Mouse (Mus musculus) CH12.LX (cell line): ENCODE results near the gene Wdr72. TPM values are rescaled to one million over a fixed set of nuclear protein-coding genes. Genes with fewer than 3 reads are reported as not detected.
A peak's percentile ranks its signal among the peaks of the same experiment; 100 is the strongest.

Source experiments
- DNase-seq: peaks from one replicate; pipeline ENCODE4 v3.0.0-alpha.2; 2013; ENCODE audit errors: extremely low read depth
- H3K27ac ChIP-seq: 2 replicates; pipeline ENCODE4 v1.5.1; 2012; ENCODE audit warnings: low read depth, mild to moderate bottlenecking, control low read depth, moderate library complexity; ENCODE audit not compliant: insufficient read depth
- H3K27me3 ChIP-seq: replicated peaks from 2 replicates; pipeline ENCODE3; 2012; ENCODE audit warnings: inconsistent platforms
- H3K36me3 ChIP-seq, 2 experiments: replicated peaks in 1 of 2; 2 replicates each; pipeline versions ENCODE3 to v1.6.1; 2012; ENCODE audit warnings: inconsistent platforms in 1 of 2, low read length in 1 of 2, mild to moderate bottlenecking in 1 of 2, mixed read lengths in 1 of 2, moderate library complexity in 1 of 2; ENCODE audit not compliant: control insufficient read depth in 1 of 2, insufficient read depth in 1 of 2
- H3K4me1 ChIP-seq, 2 experiments: 2 replicates each; pipeline ENCODE4 v1.6.1; 2012; ENCODE audit warnings: inconsistent platforms in 1 of 2, moderate library complexity in 1 of 2; ENCODE audit not compliant: insufficient read depth in 2 of 2, control insufficient read depth in 1 of 2
- H3K4me2 ChIP-seq: 2 replicates; pipeline ENCODE4 v1.6.1; 2012; ENCODE audit warnings: low read depth, mild to moderate bottlenecking, control low read depth; ENCODE audit not compliant: poor library complexity, insufficient read depth, severe bottlenecking
- H3K4me3 ChIP-seq, 3 experiments: fragments of 150-350 bp in 1 of 3; sonication (generic) in 1 of 3; replicated peaks in 1 of 3; 2 replicates each; pipeline versions ENCODE3 to v1.5.1; 2011 to 2012; ENCODE audit warnings: low read depth in 2 of 3, low read length in 2 of 3, mild to moderate bottlenecking in 2 of 3, moderate library complexity in 2 of 3, control low read depth in 1 of 3, improper control_type of control experiment in 1 of 3, inconsistent platforms in 1 of 3, mixed read lengths in 1 of 3; ENCODE audit not compliant: poor library complexity in 1 of 3
- H3K79me2 ChIP-seq: replicated peaks from 2 replicates; pipeline ENCODE4 v1.6.1; 2012; ENCODE audit warnings: mild to moderate bottlenecking, moderate library complexity; ENCODE audit not compliant: control insufficient read depth, poor library complexity, insufficient read depth, severe bottlenecking; ENCODE audit errors: extremely low read depth
- H3K9ac ChIP-seq: 2 replicates; pipeline ENCODE4 v1.6.1; 2012; ENCODE audit warnings: low read depth, mild to moderate bottlenecking, control low read depth, moderate library complexity; ENCODE audit not compliant: insufficient read depth
- H3K9me3 ChIP-seq: replicated peaks from 2 replicates; pipeline ENCODE3; 2012; ENCODE audit warnings: low read length, inconsistent platforms, mixed read lengths
- BHLHE40 ChIP-seq: IDR thresholded peaks from 2 replicates; pipeline ENCODE4 v1.6.1; 2011; ENCODE audit warnings: mild to moderate bottlenecking, low read depth, low read length, improper control_type of control experiment
- CHD2 ChIP-seq: IDR thresholded peaks from 2 replicates; pipeline ENCODE4 v1.6.1; 2011; ENCODE audit warnings: low read length, improper control_type of control experiment
- CTCF ChIP-seq, 2 experiments: IDR thresholded peaks in 1 of 2; conservative IDR thresholded peaks in 1 of 2; 2 replicates each; pipeline ENCODE4 v1.5.1; 2011 to 2012; ENCODE audit warnings: low read depth in 2 of 2, low read length in 2 of 2, improper control_type of control experiment in 1 of 2, inconsistent platforms in 1 of 2, mild to moderate bottlenecking in 1 of 2, moderate library complexity in 1 of 2
- EP300 ChIP-seq: IDR thresholded peaks from 2 replicates; pipeline ENCODE4 v1.6.1; 2011; ENCODE audit warnings: low read length, improper control_type of control experiment
- HCFC1 ChIP-seq: IDR thresholded peaks from 2 replicates; pipeline ENCODE4 v1.6.1; 2012; ENCODE audit warnings: low read depth, mild to moderate bottlenecking, inconsistent platforms, low read length, improper control_type of control experiment
- IRF4 ChIP-seq: IDR thresholded peaks from 2 replicates; pipeline ENCODE4 v1.6.1; 2014; ENCODE audit warnings: low read depth, mild to moderate bottlenecking, inconsistent platforms, low read length, improper control_type of control experiment
- JUN ChIP-seq: IDR thresholded peaks from 2 replicates; pipeline ENCODE4 v1.6.1; 2011; ENCODE audit warnings: low read depth, mild to moderate bottlenecking, low read length, improper control_type of control experiment, moderate library complexity; ENCODE audit not compliant: insufficient read depth
- JUND ChIP-seq: conservative IDR thresholded peaks from 2 replicates; pipeline ENCODE4 v1.6.1; 2011; ENCODE audit warnings: low read depth, low read length, improper control_type of control experiment
- MAFK ChIP-seq: IDR thresholded peaks from 2 replicates; pipeline ENCODE4 v1.6.1; 2011; ENCODE audit warnings: low read length, improper control_type of control experiment; ENCODE audit not compliant: insufficient replicate concordance
- MAX ChIP-seq: IDR thresholded peaks from 2 replicates; pipeline ENCODE4 v1.6.1; 2011; ENCODE audit warnings: low read length, improper control_type of control experiment
- MEF2A ChIP-seq: IDR thresholded peaks from 2 replicates; pipeline ENCODE4 v1.6.1; 2014; ENCODE audit warnings: low read depth, mild to moderate bottlenecking, inconsistent platforms, low read length, improper control_type of control experiment, borderline replicate concordance
- MXI1 ChIP-seq: IDR thresholded peaks from 2 replicates; pipeline ENCODE4 v1.6.1; 2011; ENCODE audit warnings: mild to moderate bottlenecking, low read depth, low read length, improper control_type of control experiment
- NRF1 ChIP-seq: IDR thresholded peaks from 2 replicates; pipeline ENCODE4 v1.6.1; 2014; ENCODE audit warnings: low read depth, mild to moderate bottlenecking, inconsistent platforms, low read length, improper control_type of control experiment, moderate library complexity
- PAX5 ChIP-seq: IDR thresholded peaks from 2 replicates; pipeline ENCODE4 v1.6.1; 2012; ENCODE audit warnings: low read length, inconsistent platforms, mixed read lengths
- POLR2AphosphoS2 ChIP-seq: IDR thresholded peaks from 2 replicates; pipeline ENCODE4 v1.6.1; 2011; ENCODE audit warnings: low read depth, low read length, improper control_type of control experiment
- RAD21 ChIP-seq: IDR thresholded peaks from 2 replicates; pipeline ENCODE4 v1.6.1; 2011; ENCODE audit warnings: low read depth, mild to moderate bottlenecking, low read length, improper control_type of control experiment, moderate library complexity
- SIN3A ChIP-seq: IDR thresholded peaks from 2 replicates; pipeline ENCODE4 v1.6.1; 2012; ENCODE audit warnings: low read length, improper control_type of control experiment, inconsistent platforms
- SMC3 ChIP-seq: IDR thresholded peaks from 2 replicates; pipeline ENCODE4 v1.6.1; 2011; ENCODE audit warnings: low read depth, low read length, improper control_type of control experiment
- TBP ChIP-seq: conservative IDR thresholded peaks from 2 replicates; pipeline ENCODE4 v1.6.1; 2011; ENCODE audit warnings: low read depth, low read length, improper control_type of control experiment
- TCF12 ChIP-seq: IDR thresholded peaks from 2 replicates; pipeline ENCODE4 v1.6.1; 2014; ENCODE audit warnings: low read depth, mild to moderate bottlenecking, inconsistent platforms, low read length, improper control_type of control experiment
- UBTF ChIP-seq: IDR thresholded peaks from 2 replicates; pipeline ENCODE4 v1.6.1; 2012; ENCODE audit warnings: low read depth, mild to moderate bottlenecking, inconsistent platforms, low read length, improper control_type of control experiment, moderate library complexity
- USF1 ChIP-seq: IDR thresholded peaks from 2 replicates; pipeline ENCODE4 v1.6.1; 2014; ENCODE audit warnings: low read depth, mild to moderate bottlenecking, inconsistent platforms, low read length, improper control_type of control experiment
- USF2 ChIP-seq: conservative IDR thresholded peaks from 2 replicates; pipeline ENCODE4 v1.6.1; 2011; ENCODE audit warnings: low read depth, low read length, improper control_type of control experiment
- ZC3H11A ChIP-seq: IDR thresholded peaks from 2 replicates; pipeline ENCODE4 v1.6.1; 2012; ENCODE audit warnings: low read depth, mild to moderate bottlenecking, inconsistent platforms, low read length, improper control_type of control experiment
- ZMIZ1 ChIP-seq: IDR thresholded peaks from 2 replicates; pipeline ENCODE4 v1.6.1; 2012; ENCODE audit warnings: low read depth, mild to moderate bottlenecking, inconsistent platforms, low read length, improper control_type of control experiment
- ZNF384 ChIP-seq: IDR thresholded peaks from 2 replicates; pipeline ENCODE4 v1.6.1; 2012; ENCODE audit warnings: low read depth, low read length, improper control_type of control experiment, inconsistent platforms
- dilution Hi-C: fragments of 300-500 bp; cut with MboI; formaldehyde crosslinking; loops from 2 replicates; pipeline ENCODE4 v1.14.3; 2020; ENCODE audit warnings: low sequenced_read_pairs; ENCODE audit not compliant: extremely low pct_unique_long_range_greater_than_20kb, extremely low pct_ligation_motif_present
- in situ Hi-C: fragments of 300-500 bp; cut with MboI; formaldehyde crosslinking; loops from 3 replicates; pipeline ENCODE4 v1.14.3; 2019; ENCODE audit warnings: low sequenced_read_pairs, low pct_ligation_motif_present, low pct_unique_long_range_greater_than_20kb, mixed read lengths
- polyA plus RNA-seq: library from polyadenylated mRNA; unstranded; fragments of >175 nt; gene quantifications from 2 replicates; pipeline ENCODE4 v1.2.1, GENCODE M21; 2012; ENCODE audit warnings: low read depth; ENCODE audit not compliant: insufficient read length
- total RNA-seq, 2 experiments: library from RNA; depleted of rRNA; stranded (reverse); fragments of 300-350 nt in 1 of 2; fragments of >200 nt in 1 of 2; gene quantifications; 2 replicates each; pipeline ENCODE4 v1.2.3; 2012 to 2014

The Wdr72 gene
- total RNA-seq (2012; rRNA removed) (0.04 TPM in 2 replicates), total RNA-seq (2014; rRNA removed) (not detected in 2 replicates), polyA plus RNA-seq (not detected in 2 replicates)

DNA sequence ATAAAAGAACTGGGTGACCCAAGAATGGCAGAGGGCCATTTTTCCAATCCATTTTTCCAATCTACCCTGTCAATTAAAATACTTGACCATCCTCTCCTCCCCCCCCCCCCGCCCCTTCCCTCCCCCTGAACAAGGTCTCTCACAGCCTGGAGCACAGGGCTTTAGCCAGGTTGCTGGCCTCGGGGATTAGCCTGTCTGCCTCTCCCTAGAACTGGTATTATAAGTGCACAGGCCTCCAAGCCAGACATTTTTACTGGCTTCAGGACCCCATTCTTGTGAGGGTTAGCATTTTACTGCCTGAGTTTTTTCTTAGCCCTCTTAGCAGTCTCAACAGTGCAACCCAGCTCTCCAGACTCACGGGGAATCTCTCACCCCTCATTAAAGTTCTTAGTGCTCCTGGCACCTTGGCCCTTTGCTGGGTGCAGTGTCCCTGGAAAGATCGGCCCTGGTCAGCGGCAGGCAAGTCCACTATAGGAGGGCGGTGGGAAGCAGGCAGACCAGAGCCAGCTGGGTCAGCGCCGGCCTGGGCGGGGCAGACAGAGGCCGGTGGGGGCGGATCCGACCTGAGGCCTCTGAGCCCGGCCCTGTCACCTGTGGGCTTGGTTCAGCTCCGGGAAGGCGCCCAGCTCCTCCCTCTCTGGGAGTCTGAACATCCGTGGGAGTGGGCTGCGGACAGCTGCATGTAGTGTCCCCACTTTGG, at the start of gene Wdr72:
TSS of gene Wdr72 (plus strand) at position 596 of the 700 bp plus-strand sequence.
- Histone ChIP-seq H3K4me1 (no peaks in the 10 kb centered on the region), H3K9me3 (no peaks in the 10 kb centered on the region), H3K27me3 (no peaks in the 10 kb centered on the region), H3K79me2 (no peaks in the 10 kb centered on the region), H3K36me3 (no peaks in the 10 kb centered on the region), H3K9ac (no peak within 1 kb of the TSS), H3K4me2 (no peak within 1 kb of the TSS), H3K27ac (no peak within 1 kb of the TSS), H3K4me3 (no peak within 1 kb of the TSS)
- TF ChIP-seq MXI1 = no peak
- TF ChIP-seq CHD2 = no peak
- TF ChIP-seq TBP = no peak
- TF ChIP-seq UBTF = no peak
- no peak for TF ChIP-seq USF1
- no peak for TF ChIP-seq IRF4
- no peak for TF ChIP-seq ZMIZ1
- TF ChIP-seq JUND = no peak
- TF ChIP-seq SMC3 = no peak
- no peak for TF ChIP-seq ZNF384
- no peak for TF ChIP-seq ZC3H11A
- TF ChIP-seq HCFC1 = no peak
- no peak for TF ChIP-seq JUN
- no peak for TF ChIP-seq TCF12
- no peak for TF ChIP-seq MAFK
- TF ChIP-seq PAX5 = no peak
- in situ Hi-C loops = no loop called here
- dilution Hi-C loops = no loop called here
- no peak for DNase-seq

DNA sequence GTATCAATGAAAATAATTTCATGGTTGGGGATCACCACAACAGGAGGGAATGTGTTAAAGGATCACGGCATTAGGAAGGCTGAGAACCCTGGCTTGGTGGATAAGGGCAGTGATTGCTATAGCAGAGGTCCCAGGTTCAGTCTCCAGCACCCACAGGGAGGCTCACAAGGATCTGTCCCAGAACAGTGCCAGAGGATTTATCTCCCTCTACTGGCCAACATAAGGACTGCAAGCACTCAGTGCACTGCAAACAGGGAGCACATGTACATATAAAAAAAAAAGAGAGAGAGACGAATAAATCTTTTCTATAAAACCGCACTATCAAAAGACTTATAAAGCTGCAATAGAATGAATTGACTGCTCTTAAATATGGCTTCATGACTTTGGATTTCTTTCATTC, 43.9 kb upstream of the Wdr72 start:
- no peaks in the 10 kb centered on the region for H3K27me3 ChIP-seq
- TF ChIP-seq SIN3A = no peak
- TF ChIP-seq CTCF (conservative IDR thresholded peaks at IDR 0.05 in 1 of 2, IDR thresholded peaks at IDR 0.05 in 1 of 2; ENCODE audit: low read depth in 2 of 2, low read length in 2 of 2) = peak; percentile 51 to 56
- no peak for TF ChIP-seq MEF2A
- TF ChIP-seq NRF1 = no peak
- peak; percentile 4 for TF ChIP-seq RAD21
- TF ChIP-seq IRF4 = no peak
- no peak for TF ChIP-seq MXI1
- no peak for TF ChIP-seq JUND
- TF ChIP-seq POLR2AphosphoS2 = no peak
- no peak for TF ChIP-seq EP300
- no peak for TF ChIP-seq BHLHE40
- TF ChIP-seq USF2 = no peak
- no peak for TF ChIP-seq MAX
- no peak for TF ChIP-seq ZC3H11A
- no peak for TF ChIP-seq PAX5
- no peaks in the 10 kb centered on the region for H3K79me2 ChIP-seq
- dilution Hi-C loops = no loop called here
- no peak overlapping the region for H3K4me3 ChIP-seq
- DNase-seq = peak; percentile 32
- no peak overlapping the region for H3K9ac ChIP-seq
- in situ Hi-C loops = no loop called here
- H3K27ac ChIP-seq = no peak overlapping the region
- H3K4me2 ChIP-seq = no peak overlapping the region
- H3K9me3 ChIP-seq = peaks cover 3% of the 10 kb centered on the region
- no peaks in the 10 kb centered on the region for H3K36me3 ChIP-seq
- no peaks in the 10 kb centered on the region for H3K4me1 ChIP-seq
